Mouse (Mus musculus) gonadal fat pad, adult 2 months (tissue): Measurements from ENCODE around the gene Tle3. TPM values are rescaled to one million over a fixed set of nuclear protein-coding genes. Genes with fewer than 3 reads are reported as not detected.

Experiments
- DNase-seq: peaks from one replicate; pipeline ENCODE4 v3.0.0-alpha.2; 2012; ENCODE audit warnings: low read depth
- polyA plus RNA-seq: library from polyadenylated mRNA; depleted of rRNA; stranded (reverse); fragments of >200 nt; gene quantifications from 2 replicates; pipeline ENCODE4 v1.2.3, GENCODE M21; 2012

Tle3 gene
- polyA plus RNA-seq, 1 experiment: 50.6 TPM

DNA sequence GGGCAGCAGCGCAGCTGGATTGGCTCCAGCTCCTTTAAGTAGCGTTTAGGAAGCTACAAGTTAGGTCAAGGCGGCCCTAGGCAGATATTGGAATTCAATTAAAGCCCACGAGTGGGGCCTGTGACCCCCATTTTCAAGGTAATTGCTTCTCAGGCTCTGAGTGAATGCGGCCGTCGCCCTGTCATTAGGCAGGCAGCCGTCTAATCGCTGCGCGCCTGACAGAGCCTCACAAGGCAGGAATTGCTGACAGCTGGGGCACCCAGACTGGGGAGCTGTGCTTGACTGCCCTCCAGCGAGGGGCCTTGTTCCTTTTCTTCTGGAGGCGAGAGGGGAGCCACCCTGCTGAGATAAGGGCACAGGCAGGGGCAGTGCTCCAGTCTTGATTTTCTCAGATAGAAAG, 24.3 kb downstream of the Tle3 start:
- DNase-seq: no peak

DNA sequence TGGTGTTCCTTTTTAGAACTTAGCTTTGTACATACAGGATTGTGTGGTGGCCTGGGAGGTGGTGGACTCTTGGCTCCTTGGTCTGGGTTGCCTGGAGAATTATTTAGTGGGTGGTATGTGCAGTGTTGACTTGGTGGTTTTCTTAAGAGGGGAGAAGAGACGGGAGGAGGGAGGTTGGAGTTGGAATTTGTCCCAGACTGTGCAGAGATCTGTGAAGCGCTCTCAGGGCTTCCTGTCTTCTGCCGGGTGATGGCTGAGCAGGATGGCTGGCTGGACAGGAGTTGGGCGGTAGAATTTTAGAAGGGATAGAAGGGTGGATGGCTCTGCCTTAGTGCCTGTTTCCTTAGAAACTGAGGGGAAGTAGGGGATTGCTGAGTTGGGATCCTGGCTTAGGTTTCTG, 25.0 kb downstream of the Tle3 start:
- DNase-seq: no peak

DNA sequence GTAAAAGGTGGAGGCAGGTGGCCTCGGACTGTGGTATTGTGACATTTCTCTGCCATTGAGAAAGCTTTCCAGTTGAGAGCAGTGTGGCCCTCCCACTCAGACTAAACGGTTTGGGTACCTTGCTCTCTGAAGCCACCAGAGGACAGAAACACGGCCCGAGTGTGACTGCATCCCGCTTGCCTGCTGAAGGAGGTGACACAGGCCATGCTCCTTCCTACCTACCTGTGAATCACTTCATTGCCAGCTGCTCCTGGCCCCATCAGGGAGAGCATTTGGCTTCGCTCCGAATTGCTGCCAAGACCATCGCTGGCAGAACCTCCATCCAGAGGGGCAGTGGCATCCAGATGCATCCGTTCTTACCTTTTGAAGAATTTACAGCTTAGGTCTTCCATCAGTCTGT, 26.0 kb downstream of the Tle3 start:
- no peak for DNase-seq

DNA sequence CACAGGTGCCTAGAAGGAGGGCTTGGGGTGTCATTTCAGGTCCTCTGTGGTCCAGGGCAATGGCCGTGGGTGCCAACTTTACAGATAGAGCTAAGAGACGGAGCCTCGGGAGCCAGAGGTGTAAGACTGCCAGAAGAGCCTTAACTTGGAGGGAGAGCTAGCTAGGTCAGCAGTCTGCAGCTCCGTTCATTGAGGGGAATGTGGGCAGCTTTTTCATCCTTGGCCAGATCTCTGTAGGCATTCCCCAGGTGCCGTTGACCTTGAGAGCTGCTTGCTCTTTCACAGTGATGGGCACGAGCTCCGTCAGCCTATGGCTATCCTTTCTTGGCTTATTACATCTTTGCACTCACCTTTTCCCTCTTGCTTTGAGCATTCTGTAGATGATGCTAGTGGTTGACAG, 28.0 kb downstream of the Tle3 start:
- no peak for DNase-seq

- DNase-seq: no peak
Observed at GRCm38 (mm10) chr9:61401664-61402063, 29.5 kb downstream of the Tle3 start.

DNA sequence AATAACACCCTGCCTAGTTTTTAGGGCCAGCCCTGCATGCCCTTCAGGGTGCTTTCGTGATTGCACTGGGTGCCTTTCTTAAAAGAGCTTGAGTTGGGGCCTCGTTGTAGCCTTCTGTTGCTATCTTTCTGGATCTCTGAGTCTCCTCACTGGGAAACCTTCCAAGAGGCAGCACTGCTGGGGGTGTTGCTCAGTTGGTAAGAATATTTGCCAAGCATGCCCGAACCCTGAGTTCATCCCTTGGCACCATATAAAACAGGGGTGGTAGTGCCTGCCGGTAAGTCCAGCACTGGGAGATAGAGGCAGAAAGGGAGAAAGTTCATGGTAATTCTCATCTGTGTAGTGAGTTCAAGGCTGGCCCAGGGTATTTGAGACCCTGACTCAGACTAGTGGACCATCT, 30.1 kb downstream of the Tle3 start:
- no peak for DNase-seq

GRCm38 (mm10) chr9:61402716-61403115, 30.6 kb downstream of the Tle3 start:
- no peak for DNase-seq

DNA sequence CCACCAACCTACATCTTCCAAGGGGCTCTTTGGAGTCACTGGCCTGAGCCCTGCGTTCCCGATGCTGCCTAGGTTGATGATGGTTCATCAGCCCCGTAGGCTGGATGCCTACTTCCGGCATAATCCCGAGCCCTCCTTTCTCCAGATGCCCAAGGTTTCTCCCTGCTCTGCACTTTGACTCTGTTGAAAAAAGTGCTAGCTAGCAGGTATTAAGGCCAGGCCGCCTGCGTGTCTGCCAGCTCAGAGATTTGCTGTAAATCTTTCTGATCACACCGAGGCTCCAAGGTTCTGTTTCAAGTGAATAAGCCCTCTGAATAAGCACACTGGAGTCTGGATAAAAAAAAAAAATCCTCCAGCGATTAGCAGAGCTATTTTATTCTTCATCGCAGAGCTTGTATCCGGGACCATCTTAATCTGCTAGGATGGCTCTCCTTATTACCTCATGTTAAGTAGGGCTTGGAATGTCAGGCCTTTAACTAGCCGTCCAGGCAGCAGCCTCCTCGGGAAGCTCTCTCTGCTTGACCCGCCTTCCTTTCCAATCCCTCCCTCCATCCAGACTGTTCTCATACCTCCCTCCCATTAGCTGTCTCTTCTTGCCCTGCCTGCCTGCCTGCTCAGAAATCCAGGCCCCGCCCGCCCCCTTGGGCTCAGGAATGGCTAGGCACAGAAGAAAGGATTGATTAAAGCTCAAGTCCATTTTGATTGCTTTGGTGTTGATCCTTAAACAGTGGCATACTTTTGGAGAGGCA, 31.9 kb downstream of the Tle3 start:
- no peak for DNase-seq

DNA sequence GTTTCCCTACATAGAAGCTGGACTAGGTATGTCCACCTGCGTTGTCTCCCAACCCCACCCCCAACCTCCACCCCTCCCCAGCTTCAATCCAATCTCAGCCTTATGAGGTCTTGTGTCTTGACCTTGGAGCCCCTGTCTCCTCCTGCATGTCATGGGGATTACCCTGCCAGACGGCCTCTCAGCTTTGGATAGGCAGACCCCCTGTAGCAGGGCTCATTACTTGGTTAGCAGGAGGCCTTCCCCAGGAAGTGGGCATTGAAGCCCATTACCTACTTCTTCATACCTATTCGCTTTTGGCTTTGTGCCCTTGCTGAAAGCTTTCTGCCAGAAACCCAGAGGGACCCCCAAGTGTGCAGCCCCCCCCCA, 32.4 kb downstream of the Tle3 start:
- no peak for DNase-seq

- DNase-seq: no peak
Observed at GRCm38 (mm10) chr9:61404998-61405621, 32.9 kb downstream of the Tle3 start.

DNA sequence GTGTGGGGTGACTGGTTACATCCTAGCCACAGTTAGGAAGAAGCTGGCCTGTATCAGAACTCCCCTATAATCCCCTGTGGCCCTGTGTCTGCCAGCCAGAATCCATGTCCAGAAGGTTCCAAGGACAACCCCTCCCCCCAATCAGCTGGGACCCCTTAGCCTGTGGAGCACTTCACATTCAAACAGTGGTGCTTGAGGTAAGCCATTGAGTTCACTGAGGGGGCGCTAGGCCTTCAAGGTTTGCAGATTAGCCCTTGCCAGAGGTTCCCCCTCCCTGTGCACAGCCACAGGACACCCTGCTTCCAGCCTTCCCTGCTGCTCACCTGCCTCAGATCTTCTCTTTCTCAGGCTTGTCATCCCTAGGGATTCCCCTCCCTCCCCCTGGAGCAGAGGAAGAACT, 34.2 kb downstream of the Tle3 start:
- DNase-seq: no peak

DNA sequence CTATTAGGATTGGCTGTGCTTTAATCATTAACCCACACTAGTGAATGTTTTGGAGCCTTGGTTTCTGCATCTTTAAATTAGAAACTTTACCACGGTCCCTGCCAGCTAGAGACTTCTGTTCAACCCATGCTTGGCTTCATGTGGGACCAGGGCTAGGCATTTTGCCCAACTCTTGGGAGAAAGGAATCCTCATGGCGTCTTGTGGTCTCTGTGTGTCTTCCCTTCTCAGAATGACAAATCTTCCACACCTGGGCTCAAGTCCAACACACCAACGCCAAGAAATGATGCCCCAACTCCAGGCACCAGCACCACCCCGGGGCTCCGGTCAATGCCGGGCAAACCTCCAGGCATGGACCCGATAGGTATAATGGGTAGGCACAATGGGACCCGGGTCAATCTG, 36.9 kb downstream of the Tle3 start:
- DNase-seq: no peak

DNA sequence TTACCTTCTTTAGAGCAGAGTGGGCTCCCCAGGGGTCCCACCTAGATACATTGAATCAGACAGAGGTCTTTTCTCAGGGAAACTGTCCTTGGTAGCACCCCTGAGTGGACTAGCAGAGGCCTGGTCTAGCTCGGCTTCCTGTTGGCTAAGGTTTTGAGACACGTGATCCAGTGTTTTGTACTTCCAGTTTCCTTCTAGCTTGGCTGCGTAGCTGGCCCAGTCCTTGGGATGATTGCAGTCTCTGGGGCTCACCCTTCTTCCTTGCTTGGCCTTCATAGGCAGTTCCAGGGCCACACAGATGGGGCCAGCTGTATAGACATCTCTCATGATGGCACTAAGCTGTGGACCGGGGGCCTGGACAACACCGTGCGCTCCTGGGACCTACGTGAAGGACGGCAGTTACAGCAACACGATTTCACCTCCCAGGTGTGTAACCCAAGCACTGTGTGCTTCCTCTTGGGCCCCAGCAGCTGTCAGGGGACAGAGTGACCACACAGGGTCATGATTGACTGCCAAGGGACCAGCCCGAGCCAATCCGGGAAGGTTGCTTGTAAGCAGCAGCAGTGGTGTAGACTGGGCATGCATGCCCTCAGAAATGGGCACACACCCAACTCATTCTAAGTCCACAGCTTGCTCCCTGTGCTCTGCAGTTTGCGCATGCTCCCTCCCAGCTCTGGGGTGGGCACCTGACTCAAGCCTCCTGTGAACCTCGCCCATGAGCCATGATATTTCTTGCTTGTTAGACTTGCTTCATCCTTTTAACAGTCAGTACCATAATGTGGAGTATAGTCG, 41.7 kb downstream of the Tle3 start:
- DNase-seq: no peak

- DNase-seq: no peak
Observed at GRCm38 (mm10) chr9:61416571-61416970, 44.4 kb downstream of the Tle3 start.

DNA sequence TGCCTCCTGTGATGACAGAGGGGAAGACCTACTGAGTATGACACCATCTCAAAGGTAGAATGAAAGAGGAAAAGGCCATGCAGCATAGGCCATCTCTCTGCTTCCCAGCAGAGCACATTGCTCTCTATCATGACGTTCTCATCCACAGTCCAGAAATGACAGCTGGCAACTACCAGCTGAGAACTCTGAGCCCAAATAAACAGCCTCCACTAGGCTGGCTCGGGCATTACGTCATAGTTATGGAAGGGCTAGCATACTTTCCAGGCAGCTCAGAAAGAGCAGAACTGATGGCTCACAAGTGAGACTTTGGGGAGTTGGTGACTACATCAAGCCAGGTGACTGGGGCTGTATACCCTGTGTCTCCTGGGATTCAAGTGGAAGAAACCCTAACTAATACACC, 49.5 kb downstream of the Tle3 start:
- DNase-seq: no peak

DNA sequence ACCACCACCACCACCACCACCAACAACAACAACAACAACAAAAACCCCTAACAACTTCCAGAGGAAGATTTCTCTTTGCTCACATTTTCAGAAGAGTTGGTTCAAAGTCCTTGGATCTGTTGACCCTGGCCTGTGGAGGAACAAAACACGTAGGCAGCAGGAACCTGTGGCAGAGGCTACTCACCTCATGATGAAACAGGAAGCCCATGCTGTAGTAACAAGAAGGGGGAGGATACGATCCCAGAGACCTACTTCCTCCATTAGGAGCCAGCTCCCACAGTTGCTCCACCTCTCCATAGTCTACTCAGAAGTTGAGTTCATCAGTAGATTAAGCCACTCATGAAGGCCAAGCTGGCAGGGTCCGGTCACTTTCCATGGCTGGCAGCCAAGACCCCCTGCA, 52.1 kb downstream of the Tle3 start:
- DNase-seq: no peak

- no peak for DNase-seq
Observed at GRCm38 (mm10) chr9:61426493-61426892, 54.3 kb downstream of the Tle3 start.

- DNase-seq: no peak
Observed at GRCm38 (mm10) chr9:61427051-61427450, 54.9 kb downstream of the Tle3 start.

DNA sequence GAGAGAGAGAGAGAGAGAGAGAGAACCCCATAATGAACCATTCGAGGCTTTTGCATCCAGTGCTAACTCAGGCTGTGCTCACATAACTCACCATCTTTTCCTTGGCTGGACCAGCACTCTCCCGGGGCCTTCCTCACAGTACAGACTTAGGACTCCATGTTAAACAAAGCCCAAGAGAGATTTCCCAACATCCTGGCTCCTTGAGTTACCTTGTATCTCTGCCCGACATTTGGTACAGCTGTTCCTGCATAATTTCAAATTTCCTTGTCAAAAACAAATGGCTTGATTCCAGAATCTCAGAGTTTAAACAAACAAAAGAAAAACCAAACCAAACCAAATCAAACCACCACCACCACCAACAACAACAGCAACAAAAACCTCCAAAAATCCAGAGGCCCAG, 55.7 kb downstream of the Tle3 start:
- DNase-seq: no peak

DNA sequence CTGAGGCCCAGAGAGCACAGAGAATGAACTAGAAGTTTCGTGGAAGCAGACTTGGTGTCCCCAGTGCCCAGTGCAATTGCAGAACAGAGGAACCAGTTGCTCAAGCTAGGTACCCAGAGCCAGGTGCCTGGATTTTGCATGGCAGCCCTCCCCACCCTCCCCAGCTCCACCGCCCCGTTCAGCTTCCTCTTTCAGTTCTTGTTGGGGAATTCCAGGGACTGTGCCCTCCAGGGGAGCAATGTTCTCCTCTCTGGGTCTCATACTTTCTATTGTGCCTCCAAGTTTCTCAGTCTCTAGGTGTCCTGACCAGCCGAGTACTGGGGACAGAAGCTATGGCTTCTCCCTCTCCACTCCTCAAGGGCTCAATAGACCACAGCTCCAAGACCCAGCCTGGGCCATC, 59.7 kb downstream of the Tle3 start:
- no peak for DNase-seq

DNA sequence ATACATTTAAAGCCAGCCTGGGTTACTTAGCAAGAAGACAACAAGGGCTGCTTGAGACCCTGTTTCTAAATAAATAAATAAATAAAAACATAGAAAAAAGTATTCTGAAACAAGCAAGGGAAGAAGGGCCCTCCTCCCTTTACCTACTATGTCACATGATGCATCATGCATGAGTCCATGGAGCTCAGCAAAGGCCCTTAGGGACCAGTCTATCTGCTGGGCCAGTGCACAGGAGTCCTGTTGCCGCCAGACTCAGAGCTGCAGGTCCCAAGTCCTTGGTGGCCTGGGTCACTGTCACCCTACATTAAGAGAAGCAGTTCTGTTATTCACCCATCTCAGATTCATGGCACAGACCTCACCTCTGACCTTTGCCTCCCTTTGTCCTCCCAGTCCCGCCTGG, 61.0 kb downstream of the Tle3 start:
- no peak for DNase-seq

DNA sequence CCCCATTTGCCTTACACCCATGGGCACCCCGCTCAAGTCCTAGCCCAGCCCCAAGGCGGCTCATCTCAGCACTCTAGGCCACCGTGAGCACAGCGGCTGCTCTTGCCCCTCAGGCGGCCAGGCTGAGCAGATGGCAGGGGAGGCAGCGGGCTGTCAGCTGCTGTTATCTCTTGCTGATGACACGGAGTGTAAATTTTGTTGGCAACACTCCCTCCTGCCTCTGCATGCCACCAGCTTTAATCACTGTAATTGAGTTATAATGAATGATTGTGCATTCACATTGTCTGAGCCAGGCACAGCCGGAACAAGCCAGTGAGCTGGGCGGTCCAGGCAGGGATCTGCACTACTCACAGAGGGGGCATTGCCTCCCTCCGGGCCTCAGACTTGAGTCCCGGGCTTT, 61.9 kb downstream of the Tle3 start:
- no peak for DNase-seq
